Mouse (Mus musculus): Measurements from ENCODE around the gene Faah. TPM values are rescaled to one million over a fixed set of nuclear protein-coding genes. Genes with fewer than 3 reads are reported as not detected.

Gene Faah
- polyA plus RNA-seq, 1 experiment from 2014 or later, result 10.0 TPM

DNA sequence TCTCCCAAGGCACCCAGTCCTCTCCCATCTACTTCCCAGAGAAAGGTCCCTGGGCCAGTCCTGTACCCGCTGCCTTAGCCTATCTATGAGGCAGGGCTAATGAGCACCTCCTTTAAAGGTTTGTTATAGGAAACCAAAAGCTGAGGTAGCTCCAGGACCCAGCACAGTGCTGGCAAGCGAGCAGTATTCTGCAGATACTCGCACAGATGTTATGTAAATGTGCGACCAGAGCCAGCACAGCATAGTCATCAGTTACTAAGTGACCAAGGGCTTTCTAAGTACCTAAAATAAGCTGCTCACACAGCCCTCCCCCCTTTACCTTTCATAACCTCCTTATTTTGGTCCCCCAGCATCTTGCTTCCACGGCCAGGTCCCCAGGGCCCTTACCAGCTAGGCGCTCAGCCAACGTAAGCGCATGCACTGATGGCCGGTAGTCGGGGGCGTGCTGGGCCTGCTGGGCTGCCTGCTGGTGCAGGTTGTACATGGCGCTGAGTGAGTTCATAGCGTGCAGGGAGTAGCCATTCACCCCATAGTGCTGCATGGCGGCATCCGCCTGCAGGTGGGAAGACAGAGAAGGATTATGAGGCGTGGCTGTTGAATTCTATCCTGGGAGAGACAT lies 94.4 kb downstream of the Faah start:
- 65% methylated on average over 16 of the region's 16 CpGs for WGBS (ENCODE audit: insufficient replicate concordance)
- H3K9ac ChIP-seq, result no peak overlapping the region

GRCm38 (mm10) chr4:115922688-115923087 lies 95.0 kb downstream of the Faah start:
- H3K9ac ChIP-seq, result no peak overlapping the region
- H3K9me3 ChIP-seq (replicated peaks), result no peaks in the 10 kb centered on the region
- no peak for ATAC-seq (ENCODE audit: insufficient read depth)
- H3K4me3 ChIP-seq (replicated peaks), result no peak overlapping the region
- H3K36me3 ChIP-seq (replicated peaks), result no peaks in the 10 kb centered on the region
- H3K27ac ChIP-seq (replicated peaks), result no peak overlapping the region
- H3K4me1 ChIP-seq (replicated peaks), result no peaks in the 10 kb centered on the region
- peaks cover 57% of the 10 kb centered on the region for H3K27me3 ChIP-seq
- H3K4me2 ChIP-seq, result no peak overlapping the region
- 58% methylated on average over 5 of the region's 5 CpGs for WGBS (ENCODE audit: insufficient replicate concordance)

More for the DNA sequence above, 94.4 kb downstream of the Faah start:
- no peak overlapping the region for H3K4me2 ChIP-seq
- H3K4me3 ChIP-seq (replicated peaks), result no peak overlapping the region
- H3K27ac ChIP-seq (replicated peaks), result no peak overlapping the region
- H3K36me3 ChIP-seq (replicated peaks), result no peaks in the 10 kb centered on the region
- no peaks in the 10 kb centered on the region for H3K4me1 ChIP-seq (replicated peaks)
- no peaks in the 10 kb centered on the region for H3K9me3 ChIP-seq (replicated peaks)
- ATAC-seq (ENCODE audit: insufficient read depth), result no peak
- H3K27me3 ChIP-seq, result peaks cover 56% of the 10 kb centered on the region

GRCm38 (mm10) chr4:115919911-115920310 lies 97.8 kb downstream of the Faah start:
- no peak overlapping the region for H3K9ac ChIP-seq
- H3K4me2 ChIP-seq, result no peak overlapping the region
- no peaks in the 10 kb centered on the region for H3K4me1 ChIP-seq (replicated peaks)
- WGBS (ENCODE audit: insufficient replicate concordance), result 70% methylated on average over 16 of the region's 16 CpGs
- no peak overlapping the region for H3K4me3 ChIP-seq (replicated peaks)
- ATAC-seq (ENCODE audit: insufficient read depth), result no peak
- H3K9me3 ChIP-seq (replicated peaks), result no peaks in the 10 kb centered on the region
- no peak overlapping the region for H3K27ac ChIP-seq (replicated peaks)
- no peaks in the 10 kb centered on the region for H3K36me3 ChIP-seq (replicated peaks)
- H3K27me3 ChIP-seq, result peaks cover 61% of the 10 kb centered on the region

Other genes with a start within 250 kb of the Faah start
- not detected in 2 replicates for gene Tex38, start 236.9 kb downstream of the Faah start, polyA plus RNA-seq (2015; fragmentation: Nextera tagmentation; extraction: Ambion mirVana)
- gene Atpaf1, start 233.1 kb downstream of the Faah start, polyA plus RNA-seq (2015; fragmentation: Nextera tagmentation; extraction: Ambion mirVana), result 15.7 and 16.4 TPM in 2 replicates
- 8.0 and 8.2 TPM in 2 replicates for gene Mob3c, start 189.8 kb downstream of the Faah start, polyA plus RNA-seq (2015; fragmentation: Nextera tagmentation; extraction: Ambion mirVana)
- 30.0 and 33.1 TPM in 2 replicates for gene Mknk1, start 178.7 kb downstream of the Faah start, polyA plus RNA-seq (2015; fragmentation: Nextera tagmentation; extraction: Ambion mirVana)
- gene Kncn, start 133.5 kb downstream of the Faah start, polyA plus RNA-seq (2015; fragmentation: Nextera tagmentation; extraction: Ambion mirVana), result not detected in 2 replicates
- gene 6430628N08Rik, start 127.3 kb downstream of the Faah start, polyA plus RNA-seq (2015; fragmentation: Nextera tagmentation; extraction: Ambion mirVana), result not detected in 2 replicates
- gene Dmbx1, start 78.0 kb downstream of the Faah start, polyA plus RNA-seq (2015; fragmentation: Nextera tagmentation; extraction: Ambion mirVana), result not detected in 2 replicates
- gene Nsun4, start 36.0 kb upstream of the Faah start, polyA plus RNA-seq (2015; fragmentation: Nextera tagmentation; extraction: Ambion mirVana), result 9.0 and 9.8 TPM in 2 replicates
- 303 and 305 TPM in 2 replicates for gene Uqcrh, start 57.1 kb upstream of the Faah start, polyA plus RNA-seq (2015; fragmentation: Nextera tagmentation; extraction: Ambion mirVana)
- gene Lrrc41, start 57.3 kb upstream of the Faah start, polyA plus RNA-seq (2015; fragmentation: Nextera tagmentation; extraction: Ambion mirVana), result 25.5 and 27.6 TPM in 2 replicates
- gene Rad54l, start 105.8 kb upstream of the Faah start, polyA plus RNA-seq (2015; fragmentation: Nextera tagmentation; extraction: Ambion mirVana), result 26.0 and 26.8 TPM in 2 replicates
- gene Pomgnt1, start 105.9 kb upstream of the Faah start, polyA plus RNA-seq (2015; fragmentation: Nextera tagmentation; extraction: Ambion mirVana), result 11.5 and 12.4 TPM in 2 replicates
- gene Lurap1, start 133.4 kb upstream of the Faah start, polyA plus RNA-seq (2015; fragmentation: Nextera tagmentation; extraction: Ambion mirVana), result 0.16 and 0.32 TPM in 2 replicates
- gene Tspan1, start 149.7 kb upstream of the Faah start, polyA plus RNA-seq (2015; fragmentation: Nextera tagmentation; extraction: Ambion mirVana), result 0.07 TPM in 1 of 2 replicates, not detected in the other
- not detected in 2 replicates for gene 1700042G07Rik, start 155.4 kb upstream of the Faah start, polyA plus RNA-seq (2015; fragmentation: Nextera tagmentation; extraction: Ambion mirVana)
- not detected in 2 replicates for gene Gm49337, start 155.5 kb upstream of the Faah start, polyA plus RNA-seq (2015; fragmentation: Nextera tagmentation; extraction: Ambion mirVana)
- gene Pik3r3, start 203.7 kb upstream of the Faah start, polyA plus RNA-seq (2015; fragmentation: Nextera tagmentation; extraction: Ambion mirVana), result 0.51 and 0.63 TPM in 2 replicates